Mouse (Mus musculus) embryonic fibroblast, embryonic 13.5 days (primary cell): Measurements from ENCODE around the gene Wnt6.

ENCODE experiments used
- CTCF ChIP-seq: IDR thresholded peaks from 2 replicates; pipeline ENCODE4 v1.5.1; 2011; ENCODE audit warnings: mild to moderate bottlenecking, control low read depth, low read length, moderate library complexity, borderline replicate concordance; ENCODE audit not compliant: insufficient read depth
- POLR2A ChIP-seq: IDR thresholded peaks from 2 replicates; pipeline ENCODE4 v1.6.1; 2011; ENCODE audit warnings: low read depth, mild to moderate bottlenecking, control low read depth, low read length, moderate library complexity

- no peak for TF ChIP-seq POLR2A
- 0 out of 2 replicates have a peak, but pooled peaks have one; percentile 24 for TF ChIP-seq CTCF
Measured at GRCm38 (mm10) chr1:74784041-74784759, 12.5 kb downstream of the Wnt6 start.
